Mouse (Mus musculus) thymus, adult 2 months (tissue): Measurements from ENCODE around the gene Siglec1. TPM values are rescaled to one million over a fixed set of nuclear protein-coding genes. Genes with fewer than 3 reads are reported as not detected.

ENCODE experiments used
- DNase-seq: peaks from one replicate; pipeline ENCODE4 v3.0.0; 2021
- H3K27ac ChIP-seq: fragments of 200-500 bp; 2 replicates; pipeline ENCODE4 v1.5.1; 2012; ENCODE audit warnings: low read length, control low read depth; ENCODE audit not compliant: control insufficient read depth, insufficient read depth
- H3K27me3 ChIP-seq: fragments of 200-500 bp; 2 replicates; pipeline ENCODE4 v1.6.1; 2012; ENCODE audit warnings: mild to moderate bottlenecking, low read length, moderate library complexity, mixed read lengths; ENCODE audit not compliant: control insufficient read depth, insufficient read depth
- H3K36me3 ChIP-seq: fragments of 200-500 bp; 2 replicates; pipeline ENCODE4 v1.6.1; 2012; ENCODE audit warnings: mild to moderate bottlenecking, low read length, moderate library complexity; ENCODE audit not compliant: control insufficient read depth, insufficient read depth
- H3K4me1 ChIP-seq: fragments of 200-500 bp; replicated peaks from 2 replicates; pipeline ENCODE4 v1.6.1; 2012; ENCODE audit warnings: low read length; ENCODE audit not compliant: control insufficient read depth, insufficient read depth
- H3K4me3 ChIP-seq: fragments of 200-500 bp; 2 replicates; pipeline ENCODE4 v1.5.1; 2012; ENCODE audit warnings: mild to moderate bottlenecking, low read length, control low read depth, moderate library complexity; ENCODE audit not compliant: control insufficient read depth, insufficient read depth
- CTCF ChIP-seq: fragments of 200-500 bp; IDR thresholded peaks from 2 replicates; pipeline ENCODE4 v1.5.1; 2012; ENCODE audit warnings: mild to moderate bottlenecking, control low read depth, low read length, moderate library complexity, borderline replicate concordance; ENCODE audit not compliant: control insufficient read depth, poor library complexity, insufficient read depth; ENCODE audit errors: extremely low read depth
- POLR2A ChIP-seq: fragments of 200-500 bp; IDR thresholded peaks from 2 replicates; pipeline ENCODE4 v1.6.1; 2012; ENCODE audit warnings: mild to moderate bottlenecking, low read length, control low read depth, moderate library complexity; ENCODE audit not compliant: control insufficient read depth, poor library complexity, insufficient read depth; ENCODE audit errors: extremely low read depth
- WGBS: fragments of 180-500 bp; shearing (Covaris S2); methylation state at CpG from one replicate; pipeline ENCODE4 v1.1.7; 2018; 5-methylcytosine and 5-hydroxymethylcytosine counted together
- polyA plus RNA-seq: library from polyadenylated mRNA; depleted of rRNA; stranded (reverse); fragments of >200 nt; gene quantifications from 2 replicates; pipeline ENCODE4 v1.2.3, GENCODE M21; 2012

Gene Siglec1
- polyA plus RNA-seq, 1 experiment, result 10.4 TPM

GRCm38 (mm10) chr2:131132111-131132888 lies 45.7 kb upstream of the Siglec1 start:
- DNase-seq, result no peak
- H3K27me3 ChIP-seq, result no peaks in the 10 kb centered on the region
- H3K27ac ChIP-seq, result no peak overlapping the region
- peaks cover 10% of the 10 kb centered on the region for H3K4me1 ChIP-seq
- WGBS, result 93% methylated on average over 10 of the region's 10 CpGs
- H3K4me3 ChIP-seq, result no peak overlapping the region
- TF ChIP-seq POLR2A, result no peak
- no peak for TF ChIP-seq CTCF
- H3K36me3 ChIP-seq, result no peaks in the 10 kb centered on the region

GRCm38 (mm10) chr2:131130849-131131248 lies 44.3 kb upstream of the Siglec1 start:
- H3K4me1 ChIP-seq, result peaks cover 16% of the 10 kb centered on the region
- WGBS, result 95% methylated on average over 2 of the region's 2 CpGs

GRCm38 (mm10) chr2:131129836-131130235 lies 43.3 kb upstream of the Siglec1 start:
- no peak overlapping the region for H3K27ac ChIP-seq
- no peaks in the 10 kb centered on the region for H3K36me3 ChIP-seq
- peaks cover 16% of the 10 kb centered on the region for H3K4me1 ChIP-seq
- H3K27me3 ChIP-seq, result no peaks in the 10 kb centered on the region
- WGBS, result 94% methylated on average over 5 of the region's 5 CpGs
- DNase-seq, result no peak
- H3K4me3 ChIP-seq, result no peak overlapping the region
- TF ChIP-seq CTCF, result no peak
- TF ChIP-seq POLR2A, result no peak

More at GRCm38 (mm10) chr2:131130849-131131248, 44.3 kb upstream of the Siglec1 start:
- H3K27me3 ChIP-seq, result no peaks in the 10 kb centered on the region
- TF ChIP-seq POLR2A (no peak), CTCF (no peak)
- DNase-seq, result no peak
- no peak overlapping the region for H3K4me3 ChIP-seq
- H3K36me3 ChIP-seq, result no peaks in the 10 kb centered on the region
- no peak overlapping the region for H3K27ac ChIP-seq

- Histone ChIP-seq H3K36me3 (no peaks in the 10 kb centered on the region), H3K4me3 (no peak overlapping the region), H3K27me3 (no peaks in the 10 kb centered on the region), H3K27ac (no peak overlapping the region), H3K4me1 (peaks cover 16% of the 10 kb centered on the region)
- no peak for DNase-seq
- 81% methylated on average over 3 of the region's 3 CpGs for WGBS
- no peak for TF ChIP-seq POLR2A
- no peak for TF ChIP-seq CTCF
These were observed 42.1 kb upstream of the Siglec1 start for GRCm38 (mm10) chr2:131128636-131129157.

GRCm38 (mm10) chr2:131128211-131128610 lies 41.6 kb upstream of the Siglec1 start:
- H3K36me3 ChIP-seq, result no peaks in the 10 kb centered on the region
- H3K27me3 ChIP-seq, result no peaks in the 10 kb centered on the region
- 59% methylated on average over 5 of the region's 5 CpGs for WGBS
- TF ChIP-seq POLR2A (no peak), CTCF (no peak)
- no peak overlapping the region for H3K4me3 ChIP-seq
- no peak for DNase-seq
- peaks cover 16% of the 10 kb centered on the region for H3K4me1 ChIP-seq
- no peak overlapping the region for H3K27ac ChIP-seq

- Histone ChIP-seq H3K4me1 (peaks cover 16% of the 10 kb centered on the region), H3K27ac (no peak within 1 kb of the TSS), H3K36me3 (no peaks in the 10 kb centered on the region), H3K27me3 (no peaks in the 10 kb centered on the region), H3K4me3 (no peak within 1 kb of the TSS)
- 8% methylated on average over 28 of the region's 28 CpGs for WGBS
- TF ChIP-seq POLR2A, result no peak
- TF ChIP-seq CTCF, result 0 out of 2 replicates have a peak, but pooled peaks have one; percentile 20
- peak; percentile 32 for DNase-seq
These were observed 40.7 kb upstream of the Siglec1 start, which contains the start of gene Hspa12b for GRCm38 (mm10) chr2:131127161-131127730. Gene Hspa12b, plus strand, starts transcription at chr2:131127280.
